Mouse (Mus musculus): ENCODE results near the gene Ttc23. TPM values are rescaled to one million over a fixed set of nuclear protein-coding genes. Genes with fewer than 3 reads are reported as not detected.
A peak's percentile ranks its signal among the peaks of the same experiment; 100 is the strongest.

The Ttc23 gene
- total RNA-seq, 2 experiments from 2014 or later: 16.6 to 26.1 TPM

DNA sequence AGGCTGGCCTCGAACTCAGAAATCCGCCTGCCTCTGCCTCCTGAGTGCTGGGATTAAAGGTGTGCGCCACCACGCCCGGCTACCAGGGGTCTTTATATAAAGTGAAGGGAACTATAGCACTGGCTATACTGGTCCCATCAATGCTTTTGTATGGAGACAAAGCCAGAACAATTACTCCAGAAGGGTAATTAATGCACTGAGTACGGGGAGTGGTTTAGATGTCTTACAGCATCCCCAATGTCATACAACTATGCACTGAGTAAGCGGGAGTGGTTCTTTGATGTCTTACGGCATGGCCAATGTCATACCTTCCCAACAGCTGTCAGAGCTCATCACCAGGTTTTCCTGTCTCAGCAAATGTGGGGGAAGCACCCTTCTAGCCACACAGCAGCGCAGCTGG is 4.3 kb upstream of the Ttc23 start:
- DNase-seq (ENCODE audit: low spot score): no peak
- intact Hi-C loops (cut with DNase I): loop anchor here (10.0 kb wide), 1 partner anchor 948 kb away; no protein-coding TSS in a partner anchor

DNA sequence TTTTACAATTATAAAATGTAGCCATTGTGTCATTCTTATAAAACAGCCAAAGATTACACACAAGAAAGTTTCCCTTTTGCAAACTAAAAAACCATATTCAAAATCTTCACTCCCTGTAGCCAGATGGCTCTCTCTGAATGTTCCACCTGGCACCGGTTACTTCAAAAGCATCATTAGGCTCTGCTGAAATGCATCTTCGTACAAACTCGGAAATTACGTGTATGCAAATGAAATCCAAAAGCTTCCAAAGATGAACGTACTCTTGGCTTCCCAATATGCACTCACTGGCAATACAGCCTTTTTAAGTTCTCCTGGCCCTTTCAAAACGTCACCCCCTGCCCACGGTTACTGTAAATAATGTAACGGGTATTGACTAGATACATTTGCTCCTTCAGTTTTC is 2.9 kb upstream of the Ttc23 start:
- intact Hi-C loops (cut with DNase I): loop anchor here (10.0 kb wide), 1 partner anchor 949 kb away; no protein-coding TSS in a partner anchor
- no peak for DNase-seq (ENCODE audit: low spot score)

DNA sequence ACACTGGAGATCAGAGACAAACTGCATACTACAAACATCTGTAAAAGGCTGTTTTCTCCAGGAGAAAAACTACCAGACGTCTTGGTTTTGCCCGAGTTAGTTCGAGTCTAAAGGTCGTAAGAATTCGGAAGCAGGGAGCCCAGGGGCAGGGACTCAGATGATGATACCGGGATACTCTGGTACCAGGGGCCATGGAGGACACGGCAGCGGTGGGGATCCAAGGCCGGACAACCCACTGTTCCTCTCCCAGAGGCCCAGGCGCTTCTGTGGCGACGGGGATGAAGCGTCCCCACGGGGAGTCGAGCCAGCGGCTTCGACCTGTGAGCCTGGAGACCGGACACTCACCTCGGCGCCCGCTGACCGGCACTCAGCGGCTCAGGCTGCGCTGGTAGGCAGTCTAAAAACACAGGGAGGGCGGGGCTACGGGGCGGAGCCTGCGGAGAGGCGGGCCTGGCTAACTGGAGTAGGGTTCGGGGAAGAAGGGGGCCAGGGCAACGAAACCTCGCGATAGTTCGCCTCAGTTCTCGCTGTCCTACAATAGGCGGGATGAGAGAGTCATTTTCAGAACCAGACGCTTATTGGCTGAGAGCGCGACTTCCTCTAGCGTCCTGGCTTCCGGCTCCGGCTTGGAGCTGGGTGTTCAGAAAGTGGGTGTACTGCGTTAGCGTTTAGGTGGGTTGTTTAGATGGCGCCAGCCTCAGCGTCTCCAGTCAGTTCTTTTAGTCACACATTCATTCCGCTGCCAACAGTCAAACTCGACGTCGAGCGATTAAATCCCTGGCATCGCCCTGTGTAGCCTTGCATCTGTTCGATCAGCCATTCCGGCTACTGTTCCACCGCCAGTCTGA is 2.2 kb upstream of the Ttc23 start, which contains the start of gene Lrrc28:
Lrrc28 (minus strand) TSS at position 436 of the 848 bp plus-strand sequence.
- peak; percentile 99 for DNase-seq (ENCODE audit: low spot score)
- intact Hi-C loops (cut with DNase I): loop anchor here (10.0 kb wide), 1 partner anchor 950 kb away; no protein-coding TSS in a partner anchor

DNA sequence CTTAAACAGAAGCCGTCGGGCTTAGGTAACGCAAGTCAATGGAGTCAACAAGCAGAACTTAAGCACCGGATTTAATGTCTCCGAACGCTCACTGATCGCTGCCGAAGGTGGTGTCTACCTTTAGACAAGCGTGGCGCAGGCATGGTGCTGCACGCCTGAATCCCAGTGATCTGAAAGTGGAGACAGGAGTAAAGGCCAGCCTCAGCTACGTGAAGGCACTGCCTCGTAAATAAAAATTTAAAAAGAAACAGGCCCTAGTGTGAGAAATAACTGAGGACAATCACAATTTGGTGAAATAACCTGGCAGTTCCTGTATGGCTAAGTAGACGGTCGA is 1.6 kb upstream of the Ttc23 start:
- intact Hi-C loops (cut with DNase I): loop anchor here (10.0 kb wide), 1 partner anchor 951 kb away; no protein-coding TSS in a partner anchor

DNA sequence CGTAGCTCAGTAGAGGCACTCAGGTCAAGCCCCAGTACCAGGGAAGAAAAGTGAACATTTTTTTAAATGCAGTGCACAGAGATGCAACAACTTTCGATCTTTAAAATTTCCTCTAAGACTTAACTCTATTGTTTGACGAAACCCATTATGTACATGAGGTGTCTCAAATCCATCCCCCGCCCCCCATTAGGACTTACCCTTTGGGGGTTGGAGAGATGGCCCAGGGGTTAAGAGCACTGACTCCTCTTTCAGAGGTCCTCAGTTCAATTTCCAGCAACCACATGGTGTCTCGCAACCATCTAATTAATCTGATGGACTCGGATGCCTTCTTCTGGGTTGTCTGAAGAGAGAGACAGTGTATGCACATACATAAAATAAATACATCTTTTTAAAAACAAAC is 1.1 kb upstream of the Ttc23 start:
- intact Hi-C loops (cut with DNase I): loop anchor here (10.0 kb wide), 1 partner anchor 951 kb away; no protein-coding TSS in a partner anchor
- DNase-seq (ENCODE audit: low spot score): no peak

More for the DNA sequence above, 1.6 kb upstream of the Ttc23 start:
- DNase-seq (ENCODE audit: low spot score): no peak

DNA sequence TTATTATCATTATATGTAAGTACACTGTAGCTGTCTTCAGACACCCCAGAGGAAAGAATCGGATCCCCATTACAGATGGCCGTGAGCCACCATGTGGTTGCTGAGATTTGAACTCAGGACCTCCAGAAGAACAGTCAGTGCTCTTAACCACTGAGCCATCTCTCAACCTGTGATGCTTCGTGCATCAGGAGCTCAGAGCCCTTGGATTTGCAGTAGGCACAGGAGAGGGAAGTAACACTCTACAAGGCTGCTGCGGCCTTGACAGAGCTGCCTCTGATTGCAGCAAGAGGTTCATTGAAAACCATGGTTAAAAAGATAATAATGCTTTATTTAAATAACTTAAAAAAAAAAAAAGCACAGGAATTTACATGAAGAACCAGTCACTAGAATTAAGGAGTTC is 1.2 kb downstream of the Ttc23 start:
- intact Hi-C loops (cut with DNase I): loop anchor here (10.0 kb wide), 1 partner anchor 954 kb away; no protein-coding TSS in a partner anchor
- DNase-seq (ENCODE audit: low spot score): no peak

DNA sequence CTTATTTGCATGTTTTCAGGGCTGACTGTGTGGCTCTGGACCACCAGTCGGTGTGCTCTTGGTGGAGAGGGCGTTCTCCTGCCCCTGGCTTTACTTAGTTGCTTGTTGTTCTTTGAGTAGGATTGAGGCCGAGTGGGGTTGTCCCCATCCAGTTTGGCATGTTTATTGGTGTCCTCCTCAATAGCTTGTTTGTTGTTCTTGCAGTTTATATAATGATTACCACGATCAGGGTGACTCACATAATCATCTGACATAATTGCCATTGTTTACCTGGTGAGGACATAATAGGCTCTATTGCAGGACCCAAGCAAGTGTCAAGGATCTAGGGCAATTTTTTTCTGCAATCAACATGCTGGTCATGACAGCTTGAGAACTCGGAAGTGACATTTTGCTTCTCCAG is 5.0 kb downstream of the Ttc23 start:
- intact Hi-C loops (cut with DNase I): no loop called here

DNA sequence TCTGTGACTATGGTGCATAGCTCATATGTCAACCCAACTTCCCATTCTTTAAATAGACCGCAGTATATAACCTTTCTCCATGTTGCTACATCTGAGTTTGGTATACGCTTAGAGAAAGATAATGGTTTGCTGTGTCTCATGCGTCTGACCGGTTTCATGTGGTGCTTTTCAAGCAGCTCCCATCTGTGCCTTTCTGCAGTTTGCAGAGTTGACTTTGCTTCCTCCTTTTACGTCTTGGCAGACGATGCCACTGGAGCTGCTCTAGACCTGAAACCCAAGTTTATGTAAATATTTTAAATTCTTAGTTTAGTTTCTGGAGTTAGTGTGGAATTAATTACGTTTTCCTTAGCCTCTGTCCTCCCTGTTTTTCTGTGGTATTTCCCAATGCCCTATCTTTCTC is 7.5 kb downstream of the Ttc23 start:
- no peak for DNase-seq (ENCODE audit: low spot score)
- intact Hi-C loops (cut with DNase I): no loop called here

More for the DNA sequence above, 5.0 kb downstream of the Ttc23 start:
- no peak for DNase-seq (ENCODE audit: low spot score)

DNA sequence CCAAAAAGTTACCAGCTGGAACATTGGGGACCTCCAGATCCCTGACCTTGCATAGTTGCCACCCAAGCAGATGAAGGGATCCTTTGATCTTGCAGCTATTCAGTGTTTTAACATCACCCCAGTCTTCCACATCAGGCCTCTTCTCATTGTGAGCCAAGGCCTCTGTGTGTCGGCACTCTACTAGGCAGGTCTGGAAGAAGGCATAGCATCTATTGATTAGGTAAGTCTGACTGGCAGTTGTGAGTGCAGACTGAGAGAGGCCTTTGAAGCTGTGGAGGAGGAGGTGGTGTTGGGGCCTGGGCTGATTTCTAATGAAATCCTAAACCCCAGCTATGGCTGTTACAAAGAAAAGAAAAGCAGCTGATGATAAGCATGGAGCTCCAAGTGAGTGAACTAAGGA is 8.0 kb downstream of the Ttc23 start:
- DNase-seq (ENCODE audit: low spot score): no peak
- intact Hi-C loops (cut with DNase I): no loop called here

DNA sequence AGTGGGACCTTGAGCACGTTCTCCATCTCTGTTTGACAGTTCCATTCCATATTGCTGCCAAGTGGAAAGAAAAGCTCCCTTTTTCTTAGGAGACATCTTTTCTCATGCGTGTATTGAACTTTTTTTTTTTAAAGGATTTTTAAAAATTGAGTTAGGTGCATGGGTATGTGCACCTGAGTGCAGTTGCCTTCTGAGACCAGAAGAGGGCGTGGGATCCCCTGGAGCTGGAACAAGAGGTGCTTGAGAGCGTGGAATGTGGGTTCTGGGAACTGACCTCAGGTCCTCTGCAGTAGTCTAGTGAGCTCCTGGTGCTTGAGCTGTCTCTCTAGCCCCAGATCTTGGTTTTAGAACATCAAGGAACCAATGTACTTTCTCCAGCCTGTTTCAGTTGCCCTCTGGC is 10.9 kb downstream of the Ttc23 start:
- intact Hi-C loops (cut with DNase I): no loop called here
- no peak for DNase-seq (ENCODE audit: low spot score)

DNA sequence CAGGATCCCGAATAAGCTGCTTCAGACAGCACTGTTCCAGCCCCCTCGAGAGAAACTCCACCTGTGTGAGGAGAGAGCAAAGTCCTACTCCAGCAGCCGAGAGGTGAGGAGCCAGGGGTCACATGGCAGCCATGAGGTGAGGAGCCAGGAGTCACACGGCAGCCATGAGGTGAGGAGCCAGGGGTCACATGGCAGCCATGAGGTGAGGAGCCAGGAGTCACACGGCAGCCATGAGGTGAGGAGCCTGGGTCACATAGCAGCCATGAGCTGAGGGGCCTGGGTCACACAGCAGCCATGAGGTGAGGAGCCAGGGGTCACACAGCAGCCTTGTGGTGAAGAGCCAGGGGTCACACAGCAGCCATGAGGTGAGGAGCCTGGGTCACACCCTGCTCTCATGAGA is 15.2 kb downstream of the Ttc23 start:
- intact Hi-C loops (cut with DNase I): no loop called here
- no peak for DNase-seq (ENCODE audit: low spot score)

DNA sequence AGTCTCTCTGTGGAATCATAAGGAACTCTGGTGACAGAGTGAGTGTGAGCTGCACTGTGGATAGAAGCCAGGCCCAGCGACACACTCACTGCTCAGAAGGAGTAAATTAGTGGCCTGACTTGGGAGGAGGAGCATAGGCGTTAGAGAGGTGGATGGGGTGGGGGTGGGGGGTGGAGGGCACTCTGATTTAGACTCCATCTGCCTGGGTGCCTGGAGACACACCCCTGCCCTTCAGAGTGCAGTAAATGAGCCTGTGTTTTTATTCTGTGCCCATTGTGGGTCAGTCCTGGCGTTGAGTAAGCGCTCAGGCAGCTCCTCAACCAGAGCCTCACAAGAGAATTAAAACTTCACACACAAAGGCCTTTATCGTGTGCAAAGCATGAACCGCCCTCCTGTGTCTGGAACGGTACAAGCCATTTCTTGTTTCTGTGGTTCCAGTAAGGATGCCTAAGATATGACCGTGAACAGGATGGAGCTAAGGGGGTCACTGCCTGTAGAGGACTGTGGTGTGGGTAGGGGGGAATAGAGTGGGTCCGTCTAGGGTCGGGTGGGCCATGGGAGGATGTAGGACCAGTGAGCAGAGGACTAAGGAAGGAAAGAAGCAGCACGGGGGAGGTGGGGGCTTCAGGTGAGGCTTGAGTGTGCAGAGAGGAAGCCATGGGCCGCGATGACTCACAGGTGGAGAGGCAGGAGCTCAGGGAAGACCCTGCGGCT is 16.9 kb downstream of the Ttc23 start:
- intact Hi-C loops (cut with DNase I): no loop called here
- DNase-seq (ENCODE audit: low spot score): no peak

DNA sequence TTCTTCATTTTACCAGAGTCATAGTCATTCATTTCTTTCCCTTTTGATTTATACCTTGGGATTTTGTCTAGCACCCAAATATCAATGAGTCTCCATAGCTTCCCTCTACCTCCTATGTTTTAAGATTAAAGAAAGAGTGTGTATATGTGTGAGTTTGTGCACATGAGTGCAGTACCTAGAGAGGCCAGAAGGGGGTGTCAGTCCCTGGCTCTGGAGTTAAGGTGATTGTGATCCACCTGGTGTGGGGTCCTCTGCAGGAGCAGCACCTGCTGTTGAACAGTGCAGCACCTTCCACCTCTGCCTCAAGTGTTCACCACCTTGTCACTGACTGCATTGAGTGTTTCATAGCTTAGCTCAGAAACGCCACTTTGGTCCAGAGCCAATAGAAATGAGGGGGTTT is 23.8 kb downstream of the Ttc23 start:
- intact Hi-C loops (cut with DNase I): loop anchor here (10.0 kb wide), 1 partner anchor 284 kb away; the partner anchor contains the start of gene Igf1r
- no peak for DNase-seq (ENCODE audit: low spot score)

DNA sequence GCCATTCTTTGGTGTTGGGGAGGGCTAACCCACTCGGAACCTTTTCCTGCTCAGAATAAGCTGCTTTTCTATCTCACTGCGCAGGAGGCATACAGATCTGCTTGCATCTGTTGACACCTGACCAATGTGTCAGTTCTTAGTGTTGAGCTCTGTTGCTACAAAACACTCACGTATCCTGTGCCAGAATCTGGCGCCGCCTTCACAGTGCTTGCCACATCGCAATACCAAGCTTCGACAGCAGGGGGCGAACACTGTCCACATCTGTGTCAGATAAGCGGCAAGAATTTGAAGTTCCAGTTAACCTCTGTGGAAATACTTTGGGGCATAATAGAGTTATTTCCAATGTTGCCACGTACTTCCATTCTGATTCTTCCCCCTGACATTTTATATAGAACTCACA is 25.4 kb downstream of the Ttc23 start:
- intact Hi-C loops (cut with DNase I): loop anchor here (1.0 to 10.0 kb wide), 3 partner anchors 28 to 282 kb away; partner anchors contain the start of genes Igf1r and Synm
- DNase-seq (ENCODE audit: low spot score): peak; percentile 84

DNA sequence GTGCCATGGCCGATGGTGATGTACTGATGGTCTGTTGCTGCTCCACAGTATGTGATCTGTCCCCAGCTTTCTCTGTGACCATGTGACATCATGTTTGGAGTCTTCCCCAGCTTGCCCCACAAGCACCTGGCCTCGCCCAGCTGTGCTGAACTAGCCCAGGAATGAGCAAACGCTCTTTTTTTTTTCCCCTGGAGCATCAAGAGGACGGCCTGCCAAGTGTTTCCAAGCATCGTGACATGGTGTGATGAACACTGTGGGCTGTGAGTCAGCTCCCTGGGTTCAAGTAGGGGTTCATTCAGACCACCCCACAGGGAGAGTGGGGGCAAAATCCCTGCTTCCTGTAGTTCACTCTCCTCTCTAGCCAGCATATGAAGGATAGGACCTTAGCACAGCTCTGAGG is 26.4 kb downstream of the Ttc23 start:
- intact Hi-C loops (cut with DNase I): loop anchor here (2.0 to 10.0 kb wide), 2 partner anchors 27 to 281 kb away; partner anchors contain the start of gene Igf1r
- no peak for DNase-seq (ENCODE audit: low spot score)

DNA sequence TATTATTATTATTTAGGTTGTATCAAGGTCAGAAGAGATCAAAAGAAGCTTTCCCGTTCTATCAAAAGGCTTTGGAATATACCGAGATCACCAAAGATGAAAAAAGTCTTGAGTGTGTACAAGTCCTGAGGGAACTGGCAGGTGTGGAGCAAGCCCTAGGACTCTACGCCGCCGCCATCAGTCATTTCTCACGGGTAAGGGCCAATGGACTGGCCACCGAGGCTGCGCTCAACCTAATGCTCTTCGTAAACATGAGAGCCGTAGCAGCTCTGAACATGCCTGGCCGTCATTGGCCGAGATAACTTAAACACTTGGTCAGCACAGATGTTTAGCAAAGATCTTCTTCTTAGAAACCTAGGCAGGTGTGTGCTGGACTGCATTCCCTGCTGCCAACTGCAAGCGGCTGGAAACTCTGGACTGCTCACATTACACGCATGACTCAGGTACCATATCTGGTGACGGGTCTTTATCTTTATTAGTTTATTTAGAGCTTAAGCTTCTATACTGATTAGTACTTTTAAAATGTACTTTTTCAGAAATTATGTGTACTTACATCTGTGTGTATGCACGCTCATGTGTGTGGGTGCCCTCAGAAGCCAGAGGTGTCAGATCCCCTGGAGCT is 31.8 kb downstream of the Ttc23 start:
- DNase-seq (ENCODE audit: low spot score): no peak
- intact Hi-C loops (cut with DNase I): loop anchor here (10.0 kb wide), 1 partner anchor 276 kb away; the partner anchor contains the start of gene Igf1r

DNA sequence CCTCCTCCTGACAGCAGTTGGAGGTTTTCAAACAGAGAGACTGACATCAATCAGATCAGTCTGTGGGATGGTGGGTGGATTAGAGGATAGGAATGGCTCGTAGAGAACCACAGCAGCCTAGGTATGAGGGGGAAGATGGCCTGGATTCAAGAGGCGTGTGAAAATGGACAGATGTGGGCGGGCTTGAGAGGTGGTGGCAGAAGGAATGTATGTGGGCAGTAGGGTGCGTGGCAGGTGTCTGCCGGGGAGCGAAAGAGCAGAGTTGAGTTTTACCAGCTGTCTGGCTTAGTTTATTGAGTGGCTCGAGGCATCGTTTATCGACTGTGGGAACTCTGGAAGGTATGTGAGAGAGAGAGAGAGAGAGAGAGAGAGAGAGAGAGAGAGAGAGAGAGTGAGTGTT is 33.9 kb downstream of the Ttc23 start:
- intact Hi-C loops (cut with DNase I): no loop called here
- no peak for DNase-seq (ENCODE audit: low spot score)

DNA sequence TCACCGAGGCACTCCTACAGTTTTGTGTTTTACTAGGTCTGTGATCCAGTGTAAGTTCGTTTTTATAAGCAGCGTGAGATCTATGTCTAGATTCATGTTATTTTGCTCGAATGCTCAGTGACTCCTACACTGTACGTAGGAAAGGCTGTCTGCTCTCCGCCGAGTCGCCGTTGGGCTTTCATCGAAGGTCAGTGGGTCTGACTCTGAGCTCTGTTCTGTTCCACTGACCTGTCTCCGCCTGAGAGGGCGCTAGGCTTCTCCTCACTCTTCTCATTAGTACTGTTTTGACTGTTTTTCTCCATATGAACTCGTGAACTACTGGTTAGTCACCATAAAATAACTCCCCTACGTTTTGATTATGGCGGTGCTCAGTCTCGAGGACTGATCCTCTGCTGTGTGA is 35.8 kb downstream of the Ttc23 start:
- intact Hi-C loops (cut with DNase I): no loop called here
- no peak for DNase-seq (ENCODE audit: low spot score)

DNA sequence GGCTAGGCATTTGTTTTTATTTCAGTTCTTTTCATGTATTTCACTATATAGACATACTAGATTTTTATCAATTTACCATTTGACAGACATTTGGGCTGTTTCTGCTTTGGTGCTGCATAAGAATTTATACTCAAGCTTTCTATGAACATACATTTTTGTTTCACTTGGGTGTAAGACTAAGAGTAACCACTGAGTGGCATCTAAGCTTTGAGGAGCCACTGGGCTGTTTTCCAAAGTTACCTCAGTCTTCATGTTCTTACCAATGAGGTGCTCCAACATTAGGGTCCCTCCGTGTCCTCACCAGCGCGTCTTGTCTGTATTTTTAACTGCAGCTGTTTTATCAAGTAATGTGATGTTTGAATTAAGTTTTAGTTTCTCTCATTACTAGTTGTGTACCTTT is 39.3 kb downstream of the Ttc23 start:
- intact Hi-C loops (cut with DNase I): no loop called here
- DNase-seq (ENCODE audit: low spot score): no peak

DNA sequence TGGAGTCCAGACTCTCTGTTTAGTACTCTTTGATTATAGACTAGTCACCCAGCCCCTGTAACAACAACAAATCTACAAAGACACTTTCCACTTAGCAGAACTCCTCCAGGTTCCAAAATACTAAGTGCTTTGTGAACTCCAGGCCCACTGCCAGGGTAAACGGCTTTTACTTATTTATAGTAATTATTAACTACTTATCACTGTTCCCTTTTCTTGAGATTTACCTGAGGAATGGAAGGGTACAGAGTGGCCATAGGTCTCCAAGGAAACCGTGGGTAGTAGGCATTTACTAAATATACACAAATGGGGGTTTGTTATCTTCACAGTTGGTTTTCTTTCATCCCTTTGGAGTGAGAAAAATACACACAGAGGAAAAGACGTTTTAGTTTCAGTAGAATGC is 41.1 kb downstream of the Ttc23 start:
- no peak for DNase-seq (ENCODE audit: low spot score)
- intact Hi-C loops (cut with DNase I): no loop called here
